Mouse (Mus musculus) left cerebral cortex, adult 11 months (tissue): Measurements from ENCODE around the gene Eps8l3.

ENCODE experiments used
- DNase-seq: peaks from one replicate; pipeline ENCODE4 v3.0.0; 2022; ENCODE audit warnings: low spot score

Gene Eps8l3

DNA sequence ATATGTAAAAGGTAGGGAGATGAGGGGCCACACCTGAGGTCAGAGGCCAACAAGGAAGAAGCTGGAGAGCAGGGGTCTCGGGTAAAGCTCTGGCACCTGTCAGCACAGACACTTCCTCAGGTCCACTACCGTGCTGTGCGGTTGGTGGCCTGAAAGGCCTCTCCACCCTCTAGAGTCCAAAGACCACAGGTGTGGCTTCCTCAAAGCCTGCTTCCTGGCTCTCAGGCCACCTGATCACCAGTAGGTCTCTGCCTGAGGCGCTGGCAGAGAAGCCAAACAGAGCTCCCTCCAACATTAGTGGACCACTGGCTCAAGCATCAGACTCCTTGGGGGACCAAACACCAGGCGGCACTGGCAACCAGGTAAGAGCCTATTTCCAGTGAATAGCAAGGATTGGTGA, at the start of gene Eps8l3:
Gene Eps8l3 (plus strand): TSS at position 225 of the 400 bp plus-strand sequence.
- DNase-seq: no peak

DNA sequence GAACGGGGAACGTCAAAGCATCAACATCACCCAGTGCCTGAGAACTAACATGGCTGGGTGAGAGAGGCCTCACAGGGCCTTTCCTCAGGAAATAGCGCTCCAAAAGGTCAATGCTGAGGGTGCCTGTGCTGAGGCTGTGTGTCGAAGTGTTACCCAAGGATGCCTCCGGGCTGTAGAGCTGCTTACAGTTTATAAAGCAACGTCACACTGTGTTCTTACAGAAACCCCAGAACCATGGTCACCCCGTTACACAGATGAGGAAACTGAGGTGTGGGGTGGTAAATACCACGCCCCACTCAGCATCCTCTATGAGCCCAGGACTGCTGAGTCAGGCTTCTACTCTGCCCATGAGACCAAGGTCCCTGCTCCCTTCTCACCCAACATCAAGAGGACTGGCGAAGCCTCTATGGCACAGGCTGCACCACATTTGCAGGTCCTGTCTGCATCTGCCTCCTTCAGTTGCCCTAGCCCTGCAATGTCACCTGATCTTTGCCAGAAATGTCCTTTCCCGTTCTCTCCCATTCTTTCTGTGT, 49.1 kb upstream of the Eps8l3 start:
- DNase-seq: no peak

DNA sequence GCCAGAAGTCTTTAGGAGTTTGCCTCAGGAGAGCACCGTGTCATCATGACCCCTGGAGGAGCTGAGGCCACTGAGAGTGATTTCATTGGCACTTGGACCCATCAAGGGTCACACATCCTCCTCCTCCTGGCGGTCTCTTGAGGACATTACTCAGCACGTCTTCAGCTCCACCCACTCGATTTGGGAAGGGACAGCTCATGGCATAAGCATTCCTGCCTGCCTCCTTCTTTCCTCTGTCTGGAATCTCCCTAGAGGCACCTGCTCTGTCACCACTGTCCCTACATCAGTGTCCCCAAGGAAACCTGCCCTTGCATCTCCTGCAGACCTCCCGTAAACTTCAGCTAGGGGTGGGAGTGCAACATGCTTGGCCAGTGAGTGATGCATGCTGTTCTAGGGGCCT, 48.5 kb upstream of the Eps8l3 start:
- DNase-seq: no peak

DNA sequence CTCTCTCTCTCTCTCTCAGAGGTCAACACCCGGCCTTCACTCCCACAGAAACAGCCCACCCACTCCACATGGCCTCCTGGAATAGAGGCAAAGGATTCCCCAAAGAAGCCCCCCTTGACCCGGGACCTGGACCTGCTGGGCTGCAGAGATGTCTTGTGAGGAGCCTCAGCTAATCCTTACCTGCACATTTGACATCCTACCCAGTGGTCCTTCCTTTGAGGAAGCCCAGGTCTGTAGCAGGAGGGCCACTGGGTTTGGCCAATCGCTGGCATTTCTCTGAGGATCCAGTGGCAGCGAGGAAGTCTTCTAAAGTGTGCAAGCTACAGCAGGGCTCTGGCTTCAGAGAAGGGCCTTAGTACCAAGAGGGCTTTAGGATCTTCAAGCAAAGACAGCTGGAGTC, 48.0 kb upstream of the Eps8l3 start:
- no peak for DNase-seq

DNA sequence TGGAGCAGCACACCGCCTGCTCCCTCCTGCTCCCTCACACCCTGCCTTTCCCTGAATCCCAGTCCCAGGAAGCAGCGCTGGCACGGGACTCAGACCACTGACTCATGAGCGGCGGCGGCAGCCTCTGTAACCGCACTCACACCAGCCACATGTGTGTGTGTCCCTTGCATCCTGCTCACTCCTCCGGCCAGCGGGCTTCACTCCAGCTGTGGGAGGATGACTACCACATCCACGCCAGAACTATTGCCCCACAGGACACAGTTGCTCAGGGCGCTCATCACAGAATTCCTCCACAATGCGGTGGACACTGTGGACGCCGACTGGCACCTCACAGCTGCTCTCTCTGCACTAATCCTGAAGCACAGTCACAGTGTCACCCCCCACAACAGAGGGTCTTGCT, 47.4 kb upstream of the Eps8l3 start:
- DNase-seq: no peak

DNA sequence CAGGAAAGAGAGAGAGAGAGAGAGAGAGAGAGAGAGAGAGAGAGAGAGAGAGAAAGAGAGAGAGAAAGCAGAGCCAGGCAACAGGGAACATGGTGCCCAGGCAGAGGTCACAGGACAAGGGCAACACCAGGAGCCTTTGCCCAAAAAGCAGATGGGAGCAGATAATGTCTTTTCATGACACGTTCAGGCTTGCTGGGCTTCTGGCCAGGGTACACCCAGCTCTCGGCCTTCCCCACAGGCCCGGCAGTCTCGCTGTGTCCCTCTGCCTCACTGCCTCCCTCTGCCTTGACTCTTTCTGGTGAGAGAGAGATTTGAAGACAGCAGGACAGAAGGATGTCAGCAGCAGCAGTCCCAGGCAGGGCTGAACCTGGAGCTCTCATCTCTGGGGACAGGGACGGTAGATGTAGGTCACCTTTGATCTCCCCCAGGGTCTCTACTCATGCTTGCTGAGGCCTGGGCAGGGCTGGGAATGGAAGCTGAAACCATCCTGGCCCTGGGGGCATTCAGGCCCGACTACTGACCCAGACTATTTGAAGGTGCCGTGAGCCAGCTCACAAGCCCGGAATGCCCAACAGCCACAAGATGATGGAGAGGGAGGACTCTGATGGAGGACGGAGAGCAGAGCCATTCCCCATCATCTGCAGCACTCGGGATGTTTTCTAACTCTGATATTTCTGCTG, 45.0 kb upstream of the Eps8l3 start:
- DNase-seq: no peak

DNA sequence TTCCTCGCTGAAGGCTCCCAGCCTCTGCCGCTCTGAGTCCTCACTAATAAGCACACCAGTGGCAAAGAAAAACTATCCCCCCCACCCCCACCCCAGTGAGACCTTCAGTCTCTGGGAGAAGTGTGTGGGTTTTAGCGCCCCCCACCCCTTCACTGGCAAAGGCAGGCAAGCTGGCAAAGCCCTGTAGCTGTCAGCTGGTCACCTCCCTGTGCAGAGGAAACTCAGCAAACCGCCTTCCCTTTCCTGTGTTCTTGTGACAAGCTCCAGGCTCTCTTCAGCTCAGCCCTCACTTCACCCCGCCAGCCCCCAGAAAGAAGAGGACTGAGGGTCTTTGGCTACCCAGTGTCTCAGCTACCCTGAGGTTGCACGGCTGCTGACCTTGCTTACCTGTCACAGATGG, 44.4 kb upstream of the Eps8l3 start:
- DNase-seq: no peak

DNA sequence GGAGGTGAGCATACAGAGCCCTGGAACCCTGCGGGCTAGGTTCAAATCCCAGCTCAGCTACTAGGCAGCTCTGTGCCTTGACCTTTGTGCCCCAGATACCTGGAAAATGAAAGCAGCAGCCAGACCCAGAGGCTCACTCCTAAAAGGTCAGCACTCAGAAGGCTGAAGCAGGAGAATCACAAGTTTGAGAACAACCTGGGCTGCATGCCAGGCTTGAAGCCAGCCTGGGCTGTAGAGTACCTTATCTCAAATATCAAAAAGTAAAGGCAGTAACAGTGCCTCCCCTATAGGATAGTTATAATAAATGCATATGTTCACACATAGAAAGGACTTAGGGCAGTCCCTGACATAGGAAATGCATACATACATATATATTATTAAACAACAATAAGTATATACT, 43.7 kb upstream of the Eps8l3 start:
- DNase-seq: no peak

DNA sequence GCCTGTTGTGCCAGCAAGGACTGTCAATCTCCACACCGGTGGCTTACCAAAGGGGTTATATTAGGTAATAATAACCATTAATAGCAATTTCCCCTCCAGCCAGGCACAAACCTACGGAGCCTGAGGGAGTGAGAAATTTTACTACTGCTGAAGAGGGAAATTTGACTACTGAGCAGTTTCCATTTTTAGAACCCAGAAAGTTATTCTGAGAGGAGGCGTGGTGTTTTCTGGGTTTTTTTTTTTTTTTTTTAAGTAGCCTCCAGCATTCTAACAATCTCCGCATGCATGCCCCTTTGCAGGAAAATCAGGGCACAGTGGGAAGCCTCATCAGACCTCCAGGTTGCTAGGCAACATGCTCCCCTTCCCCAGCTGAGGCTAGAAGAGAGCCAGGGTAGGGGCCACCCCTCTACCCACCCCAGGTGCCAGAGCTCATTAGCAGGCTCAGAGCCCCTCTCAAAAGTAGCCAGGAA, 43.1 kb upstream of the Eps8l3 start:
- DNase-seq: no peak

DNA sequence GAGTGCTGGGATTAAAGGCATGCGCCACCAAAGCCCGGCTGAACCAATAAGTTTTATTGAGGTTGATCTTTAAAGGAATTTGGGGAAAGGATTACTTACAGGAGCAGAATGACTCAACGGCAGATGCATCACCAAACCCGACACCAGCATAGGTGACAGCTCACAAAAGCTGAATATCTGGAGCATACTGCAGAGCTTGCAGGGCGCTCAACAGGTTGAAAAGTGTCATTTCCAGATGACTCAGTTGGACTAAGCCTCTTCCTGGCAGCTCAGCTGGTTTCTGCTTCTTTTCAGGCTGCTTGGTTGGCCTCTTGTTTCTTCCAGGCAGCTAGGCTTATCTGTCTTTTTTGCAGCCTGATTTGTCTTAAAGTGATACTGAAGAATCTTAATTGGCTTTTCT, 41.7 kb upstream of the Eps8l3 start:
- DNase-seq: no peak

DNA sequence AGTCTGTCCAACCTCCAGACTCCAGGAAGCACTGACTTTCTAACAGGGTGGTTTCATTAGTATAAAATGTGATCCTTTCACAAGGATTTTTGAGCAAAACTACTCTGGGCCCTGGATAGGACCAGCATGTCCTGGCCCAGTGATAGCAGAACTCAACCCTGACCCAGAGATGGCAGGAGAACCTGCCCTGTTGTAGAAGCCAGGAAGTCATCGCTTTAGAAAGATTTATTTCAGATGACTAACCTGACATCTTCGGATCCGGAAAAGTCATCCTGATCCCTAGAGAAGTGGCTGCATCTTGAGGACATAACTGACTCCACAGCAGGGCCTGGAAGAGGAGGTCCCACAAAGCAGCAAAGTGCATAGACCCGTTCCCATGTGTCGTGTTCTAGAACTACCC, 37.2 kb upstream of the Eps8l3 start:
- DNase-seq: no peak

DNA sequence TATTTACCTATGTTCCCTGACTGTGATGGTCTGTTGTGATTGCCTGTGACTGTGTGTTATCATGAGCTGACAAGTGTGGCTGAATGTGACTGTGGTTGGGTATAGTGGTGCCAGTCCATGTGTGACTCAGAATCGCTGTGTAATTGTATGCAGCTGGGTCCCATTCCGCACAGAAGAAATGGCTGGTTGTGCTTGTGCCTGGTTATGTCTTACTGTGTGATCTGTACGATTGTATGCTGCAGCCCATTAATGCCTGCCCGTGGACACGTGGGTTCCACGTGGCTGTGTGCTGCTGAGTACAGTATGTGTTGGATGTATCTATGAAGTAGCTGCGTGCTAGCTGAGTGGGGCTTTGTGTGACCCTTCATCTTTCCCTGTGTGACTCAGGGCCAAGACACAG, 36.2 kb upstream of the Eps8l3 start:
- DNase-seq: no peak

DNA sequence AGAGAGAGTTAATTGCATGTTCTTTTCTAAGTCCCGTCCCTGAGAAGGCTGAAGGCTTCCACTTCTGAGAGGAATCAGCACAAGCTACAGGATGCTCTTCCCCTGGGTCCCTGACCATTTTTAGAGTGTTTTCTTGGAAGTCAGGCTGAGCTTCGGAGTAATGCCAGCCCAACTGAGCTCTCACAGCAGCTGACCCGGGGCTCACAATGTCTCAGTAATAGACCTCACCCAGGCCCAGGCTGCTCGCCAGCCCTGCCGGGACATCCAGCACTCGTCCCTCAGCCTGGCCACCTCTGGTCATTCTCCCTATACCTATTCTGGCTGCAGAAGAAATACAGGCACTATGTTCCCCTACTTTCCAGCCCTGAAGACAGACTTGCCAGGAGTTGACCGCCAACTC, 35.7 kb upstream of the Eps8l3 start:
- no peak for DNase-seq

DNA sequence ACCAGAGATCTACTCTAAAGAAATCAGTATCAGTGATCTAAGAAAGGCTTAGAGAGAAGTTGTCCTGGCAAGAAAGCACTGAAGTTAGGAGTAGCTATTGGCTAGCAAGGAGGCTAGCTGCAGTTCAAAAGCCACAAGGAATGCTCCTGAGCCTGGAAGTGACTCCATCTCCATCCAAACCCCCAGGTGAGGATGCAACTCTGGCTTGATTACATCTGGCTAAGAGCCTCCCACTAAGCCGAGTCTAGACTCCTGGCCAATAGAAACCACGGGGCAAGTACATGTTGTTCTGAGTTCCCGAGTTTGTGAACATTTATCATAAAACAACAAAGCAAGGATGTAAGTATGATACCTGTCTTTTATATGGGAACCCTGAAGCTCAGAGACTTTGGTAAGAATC, 33.6 kb upstream of the Eps8l3 start:
- DNase-seq: no peak

DNA sequence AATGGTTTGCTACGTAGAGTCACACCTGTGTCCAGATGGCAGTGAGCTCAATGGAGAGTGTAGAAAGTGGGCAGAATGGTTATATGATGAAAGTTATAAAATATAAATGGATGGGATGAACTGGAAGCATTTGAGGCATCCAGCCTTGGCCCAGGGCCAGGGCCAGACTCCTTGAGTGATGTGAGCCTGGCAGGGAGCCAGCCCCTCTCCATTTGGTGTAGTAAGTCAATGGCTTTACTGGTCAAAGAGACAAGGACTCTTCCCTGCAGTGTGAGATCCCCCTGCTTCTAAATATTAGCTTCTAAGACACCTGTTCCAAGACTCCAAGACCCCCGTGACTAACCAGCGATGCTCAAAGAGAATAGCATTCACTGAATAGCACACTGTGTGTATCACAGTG, 33.0 kb upstream of the Eps8l3 start:
- no peak for DNase-seq

DNA sequence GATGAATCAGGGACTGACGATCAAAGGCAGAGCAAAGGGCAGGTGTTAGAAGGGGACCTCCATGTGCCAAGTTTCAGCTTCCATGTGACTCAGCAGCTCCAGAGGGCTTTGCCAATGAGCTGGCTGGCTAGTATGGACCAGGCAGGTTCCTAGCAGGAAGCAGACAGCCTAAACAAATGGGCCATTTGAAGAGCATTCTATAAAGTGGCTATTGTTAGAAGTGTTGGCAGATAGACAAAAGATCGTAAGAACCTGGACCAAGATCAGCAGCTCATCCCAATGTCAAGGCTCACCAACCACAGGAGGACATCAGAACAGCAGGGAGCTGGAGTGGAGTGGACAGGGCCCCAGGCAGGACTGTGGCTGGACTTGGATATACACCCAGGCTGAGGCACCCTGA, 32.5 kb upstream of the Eps8l3 start:
- no peak for DNase-seq

DNA sequence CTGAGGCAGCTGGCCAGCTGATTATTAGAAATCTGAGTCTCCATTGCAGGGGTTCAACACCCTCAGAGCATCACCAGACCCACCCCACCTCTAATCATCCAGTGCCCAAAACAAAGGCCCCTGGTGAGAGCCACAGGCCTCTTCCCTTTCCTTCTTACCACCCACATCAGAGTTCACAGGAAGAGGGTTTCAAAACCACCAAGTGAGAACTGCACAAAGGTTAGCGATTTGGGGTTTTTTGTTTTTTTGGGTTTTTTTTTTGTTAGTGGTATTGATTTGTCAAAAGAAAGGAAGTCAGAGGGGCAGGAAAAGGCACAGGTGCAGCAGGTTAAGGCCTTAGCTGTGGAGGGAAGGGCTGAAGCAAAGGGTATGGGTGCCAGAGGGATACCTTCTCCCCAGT, 30.9 kb upstream of the Eps8l3 start:
- DNase-seq: no peak

DNA sequence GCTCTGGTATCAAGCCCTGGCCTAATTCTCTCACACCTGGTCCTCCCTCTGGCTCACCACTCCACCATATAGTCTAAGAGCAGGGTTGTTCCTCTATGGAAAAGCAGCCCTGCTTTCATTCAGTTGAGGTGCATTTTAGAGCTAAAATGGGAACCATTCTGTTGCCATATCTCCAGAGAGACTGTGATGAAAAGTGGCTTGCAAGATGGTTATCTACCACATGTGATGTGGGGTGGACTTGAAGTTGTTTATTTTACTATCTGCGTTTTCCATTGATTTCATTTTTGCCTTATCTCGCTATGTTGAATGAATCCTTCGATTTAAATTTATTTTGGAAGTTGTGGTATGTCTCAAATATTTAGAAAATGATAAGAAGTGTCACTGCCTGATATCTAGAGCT, 30.2 kb upstream of the Eps8l3 start:
- DNase-seq: no peak

DNA sequence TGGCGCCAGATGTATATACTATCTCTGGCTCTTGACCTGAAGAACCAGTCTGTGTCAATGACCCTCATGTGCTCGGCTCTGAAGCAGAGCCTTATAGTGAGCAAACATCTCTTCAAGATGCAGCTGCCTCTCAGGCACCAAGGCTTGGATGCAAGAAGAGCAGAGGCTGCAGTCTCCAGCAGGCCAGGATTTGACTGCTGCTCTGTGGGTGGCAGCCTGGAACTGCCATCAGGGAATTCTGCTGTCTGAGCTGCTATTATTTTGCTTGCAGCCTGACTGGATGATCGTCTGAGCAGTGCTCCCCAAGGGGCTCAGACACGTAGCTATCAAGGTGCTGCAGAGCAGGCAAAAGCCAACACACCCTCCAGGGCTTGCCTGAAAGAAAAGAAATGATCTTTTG, 28.9 kb upstream of the Eps8l3 start:
- no peak for DNase-seq

DNA sequence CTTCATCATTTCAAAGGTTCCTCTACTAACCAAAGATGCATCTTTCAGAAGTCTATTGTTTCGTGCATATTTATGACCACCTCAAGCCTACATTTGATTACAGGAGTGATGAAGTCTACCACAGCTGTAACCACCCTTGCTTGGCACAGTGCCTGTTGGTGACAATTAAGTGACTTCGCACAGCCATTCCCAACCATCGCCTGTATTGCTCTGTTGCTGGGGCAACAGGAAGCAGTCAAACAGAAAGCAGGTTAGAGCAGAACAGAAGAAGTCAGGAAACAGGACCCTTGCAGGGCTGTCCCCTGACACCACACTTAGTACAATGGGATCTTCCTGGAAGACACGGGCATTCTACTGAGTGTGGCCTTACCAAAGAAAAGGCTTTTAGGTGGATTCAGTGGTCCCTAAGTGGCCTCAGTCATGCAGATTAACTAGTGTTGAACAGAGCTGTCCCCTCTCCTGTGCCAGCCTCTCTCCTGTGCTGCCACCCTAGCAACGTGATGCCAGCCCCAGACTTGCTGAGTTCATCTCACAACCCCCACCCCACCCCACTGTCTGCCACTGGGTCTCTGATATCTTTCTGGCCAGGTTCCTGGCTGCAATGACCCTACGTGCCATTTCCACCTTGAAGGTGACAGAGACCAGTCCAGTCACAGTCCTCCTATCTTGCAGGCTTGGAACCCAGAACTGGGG, 27.9 kb upstream of the Eps8l3 start:
- DNase-seq: no peak

DNA sequence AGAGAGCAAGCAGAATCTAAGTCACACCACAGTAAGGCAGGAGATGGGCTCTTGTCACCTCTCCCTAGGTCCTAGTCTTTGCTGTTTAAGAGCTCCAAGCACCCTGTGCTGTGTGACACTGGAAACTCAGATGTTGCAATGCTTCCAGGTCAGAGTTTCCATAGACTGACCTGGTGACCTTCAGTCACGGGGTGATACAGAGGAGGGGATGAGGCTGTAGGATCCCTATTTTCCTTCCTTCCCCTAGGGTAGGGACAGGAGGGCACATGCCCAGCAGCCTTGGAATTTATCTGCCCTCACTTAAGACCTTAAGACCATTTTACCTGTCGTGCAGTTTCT, 27.4 kb upstream of the Eps8l3 start:
- no peak for DNase-seq

DNA sequence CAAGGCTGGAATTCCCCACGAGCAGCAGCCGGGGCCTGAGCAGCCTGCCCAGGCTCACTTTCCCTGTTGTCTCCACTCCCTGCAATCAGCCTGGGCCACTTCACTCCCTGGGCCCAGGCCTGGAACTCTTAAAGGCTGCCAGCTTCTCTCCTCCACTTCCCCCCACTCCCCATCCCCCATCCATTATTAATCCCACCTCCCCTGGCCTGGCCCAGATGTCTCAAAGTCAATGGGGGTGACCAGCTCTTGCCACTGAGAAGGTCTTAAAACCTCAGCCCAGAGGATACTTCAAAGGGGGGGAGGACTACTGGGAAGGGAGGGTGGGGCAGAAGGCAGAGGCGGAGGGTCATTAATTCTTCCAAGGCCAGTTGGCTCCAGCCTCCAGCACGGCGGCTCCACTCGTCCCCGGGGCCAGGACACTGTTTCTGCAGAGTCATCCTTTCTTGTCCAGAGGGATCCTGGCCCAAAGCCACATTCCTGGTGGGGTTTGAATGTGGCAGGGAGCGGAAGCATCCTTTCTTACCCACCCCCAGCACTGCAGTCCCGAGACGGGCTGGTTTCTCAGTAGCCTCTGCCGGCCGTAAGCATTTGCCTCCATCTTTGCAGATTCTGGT, 26.5 kb upstream of the Eps8l3 start:
- DNase-seq: no peak

DNA sequence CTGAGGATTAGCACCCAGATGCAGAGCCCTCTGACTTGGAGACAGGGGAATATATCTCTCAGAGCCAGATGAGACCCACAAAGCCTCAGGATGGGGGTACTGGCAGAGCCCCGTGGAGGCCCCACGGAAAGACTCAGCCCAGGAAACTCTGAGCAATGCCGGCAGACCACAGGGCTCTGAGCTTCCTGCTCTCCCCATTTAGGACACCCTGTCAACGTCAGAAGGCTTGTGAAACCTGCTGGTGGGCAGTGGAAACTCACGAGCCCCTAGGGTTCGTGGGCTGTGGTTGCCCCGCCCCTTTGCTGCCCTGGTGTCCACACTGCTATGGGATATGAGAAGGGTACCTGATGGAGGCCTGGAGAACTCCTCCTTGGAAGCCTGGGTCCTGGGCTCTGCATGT, 24.2 kb upstream of the Eps8l3 start:
- no peak for DNase-seq
